Mouse (Mus musculus) limb, embryonic 12.5 days (tissue): ENCODE data around the gene Dolk. TPM values are rescaled to one million over a fixed set of nuclear protein-coding genes. Genes with fewer than 3 reads are reported as not detected.

Experiments
- ATAC-seq: fragments of 200-750 bp; cut with Nextera tagmentation; 2 replicates; pipeline ENCODE4 v1.8.0; 2017; ENCODE audit warnings: low read depth, moderate TSS enrichment; ENCODE audit not compliant: insufficient number of reproducible peaks, insufficient read depth, low FRiP score, low TSS enrichment
- H3K27ac ChIP-seq: fragments of 300-500 bp; sonication (generic); 2 replicates; pipeline ENCODE4 v1.5.1; 2016; ENCODE audit warnings: mild to moderate bottlenecking, moderate library complexity
- H3K27me3 ChIP-seq: fragments of 300-500 bp; sonication (generic); 2 replicates; pipeline ENCODE4 v1.6.1; 2016; ENCODE audit warnings: mild to moderate bottlenecking, moderate library complexity
- H3K36me3 ChIP-seq: fragments of 300-500 bp; sonication (generic); 2 replicates; pipeline ENCODE4 v1.6.1; 2016; ENCODE audit warnings: mild to moderate bottlenecking, moderate library complexity
- H3K4me1 ChIP-seq: fragments of 300-500 bp; sonication (generic); replicated peaks from 2 replicates; pipeline ENCODE4 v1.6.1; 2016
- H3K4me2 ChIP-seq: fragments of 300-500 bp; sonication (generic); 2 replicates; pipeline ENCODE4 v1.6.1; 2016; ENCODE audit warnings: mild to moderate bottlenecking, moderate library complexity
- H3K4me3 ChIP-seq: fragments of 300-500 bp; sonication (generic); replicated peaks from 2 replicates; pipeline ENCODE4 v1.5.1; 2016; ENCODE audit warnings: mild to moderate bottlenecking
- H3K9ac ChIP-seq: fragments of 300-500 bp; sonication (generic); replicated peaks from 2 replicates; pipeline ENCODE4 v1.6.1; 2016; ENCODE audit warnings: mild to moderate bottlenecking, moderate library complexity
- H3K9me3 ChIP-seq: fragments of 300-500 bp; sonication (generic); 2 replicates; pipeline ENCODE4 v1.6.1; 2016; ENCODE audit warnings: mild to moderate bottlenecking, moderate library complexity
- WGBS: fragments of 180-500 bp; shearing (Covaris S2); methylation state at CpG from one replicate; pipeline ENCODE4 v1.1.7; 2016; 5-methylcytosine and 5-hydroxymethylcytosine counted together
- polyA plus RNA-seq: library from polyadenylated mRNA; unstranded; fragments of >200 nt; fragmentation: Nextera tagmentation; extraction: Ambion mirVana; gene quantifications from 2 replicates; pipeline ENCODE4 v1.2.1, GENCODE M21; 2016

Dolk gene
- polyA plus RNA-seq, 1 experiment from 2014 or later = 28.7 TPM

DNA sequence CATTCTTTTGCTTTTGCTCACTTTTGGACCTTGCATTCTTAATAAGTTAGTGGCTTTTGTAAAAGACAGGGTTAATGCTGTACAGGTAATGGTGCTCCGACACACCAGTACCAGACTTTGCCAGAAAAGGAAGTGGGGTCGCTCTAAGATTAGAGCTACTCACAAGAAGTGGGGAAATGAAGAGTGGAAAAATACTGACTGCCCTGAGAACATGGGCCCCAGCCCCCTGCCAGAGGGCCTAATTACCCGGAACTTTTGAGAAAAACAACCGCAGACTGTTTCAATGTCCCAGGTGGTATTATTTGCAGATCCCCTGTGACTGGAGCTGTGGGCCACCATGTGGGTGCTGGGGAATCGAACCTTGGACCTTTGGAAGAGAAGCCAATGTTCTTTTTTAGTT, 50.5 kb downstream of the Dolk start:
- no peak overlapping the region for H3K4me3 ChIP-seq
- WGBS = 74% methylated on average over 5 of the region's 5 CpGs
- H3K9ac ChIP-seq = no peak overlapping the region
- no peak overlapping the region for H3K27ac ChIP-seq
- peaks cover 21% of the 10 kb centered on the region for H3K4me1 ChIP-seq
- H3K36me3 ChIP-seq = peaks cover 8% of the 10 kb centered on the region
- peaks cover 4% of the 10 kb centered on the region; the same call in 1 of the 2 replicates for H3K9me3 ChIP-seq
- ATAC-seq = no peak
- no peaks in the 10 kb centered on the region for H3K27me3 ChIP-seq
- H3K4me2 ChIP-seq = no peak overlapping the region

Other genes starting within 250 kb of the Dolk start
- 37.7 and 43.1 TPM in 2 replicates for gene Wdr34, start 237.5 kb downstream of the Dolk start, polyA plus RNA-seq
- 720 and 722 TPM in 2 replicates for gene Set, start 229.0 kb downstream of the Dolk start, polyA plus RNA-seq
- gene Pkn3, start 208.7 kb downstream of the Dolk start, polyA plus RNA-seq = 12.3 and 14.1 TPM in 2 replicates
- 26.0 and 28.2 TPM in 2 replicates for gene Zdhhc12, start 192.7 kb downstream of the Dolk start, polyA plus RNA-seq
- 11.8 and 12.0 TPM in 2 replicates for gene Zer1, start 161.7 kb downstream of the Dolk start, polyA plus RNA-seq
- 11.3 and 13.1 TPM in 2 replicates for gene Tbc1d13, start 152.6 kb downstream of the Dolk start, polyA plus RNA-seq
- gene Endog, start 114.8 kb downstream of the Dolk start, polyA plus RNA-seq = 17.9 and 18.4 TPM in 2 replicates
- gene Spout1, start 107.9 kb downstream of the Dolk start, polyA plus RNA-seq = 84.5 and 90.7 TPM in 2 replicates
- gene Kyat1, start 80.5 kb downstream of the Dolk start, polyA plus RNA-seq = 8.2 and 8.7 TPM in 2 replicates
- gene Lrrc8a, start 48.6 kb downstream of the Dolk start, polyA plus RNA-seq = 33.5 and 37.5 TPM in 2 replicates
- gene Gm28035, start 45.8 kb downstream of the Dolk start, polyA plus RNA-seq = 0.40 TPM in 1 of 2 replicates, not detected in the other
- gene Phyhd1, start 20.1 kb downstream of the Dolk start, polyA plus RNA-seq = 2.6 and 3.6 TPM in 2 replicates
- not detected in 2 replicates for gene Gm28038, start 5.3 kb downstream of the Dolk start, polyA plus RNA-seq
- gene Nup188, start 63 bp upstream of the Dolk start, polyA plus RNA-seq = 32.0 and 41.4 TPM in 2 replicates
- 85.1 and 91.0 TPM in 2 replicates for gene Sh3glb2, start 73.0 kb upstream of the Dolk start, polyA plus RNA-seq
- gene Miga2, start 77.9 kb upstream of the Dolk start, polyA plus RNA-seq = 26.9 and 30.6 TPM in 2 replicates
- 33.2 and 39.1 TPM in 2 replicates for gene Dolpp1, start 105.9 kb upstream of the Dolk start, polyA plus RNA-seq
- 24.4 and 27.5 TPM in 2 replicates for gene Crat, start 129.5 kb upstream of the Dolk start, polyA plus RNA-seq
- gene Ptpa, start 129.7 kb upstream of the Dolk start, polyA plus RNA-seq = 154 and 155 TPM in 2 replicates
- gene Ier5l, start 187.9 kb upstream of the Dolk start, polyA plus RNA-seq = 3.6 and 4.5 TPM in 2 replicates